Mouse (Mus musculus) ES-CJ7 (cell line): ENCODE measurements around the gene Ptprg.

Source experiments
- DNase-seq: peaks from one replicate; pipeline ENCODE4 v3.0.0; 2011; ENCODE audit warnings: low read depth, low spot score

Ptprg gene

DNA sequence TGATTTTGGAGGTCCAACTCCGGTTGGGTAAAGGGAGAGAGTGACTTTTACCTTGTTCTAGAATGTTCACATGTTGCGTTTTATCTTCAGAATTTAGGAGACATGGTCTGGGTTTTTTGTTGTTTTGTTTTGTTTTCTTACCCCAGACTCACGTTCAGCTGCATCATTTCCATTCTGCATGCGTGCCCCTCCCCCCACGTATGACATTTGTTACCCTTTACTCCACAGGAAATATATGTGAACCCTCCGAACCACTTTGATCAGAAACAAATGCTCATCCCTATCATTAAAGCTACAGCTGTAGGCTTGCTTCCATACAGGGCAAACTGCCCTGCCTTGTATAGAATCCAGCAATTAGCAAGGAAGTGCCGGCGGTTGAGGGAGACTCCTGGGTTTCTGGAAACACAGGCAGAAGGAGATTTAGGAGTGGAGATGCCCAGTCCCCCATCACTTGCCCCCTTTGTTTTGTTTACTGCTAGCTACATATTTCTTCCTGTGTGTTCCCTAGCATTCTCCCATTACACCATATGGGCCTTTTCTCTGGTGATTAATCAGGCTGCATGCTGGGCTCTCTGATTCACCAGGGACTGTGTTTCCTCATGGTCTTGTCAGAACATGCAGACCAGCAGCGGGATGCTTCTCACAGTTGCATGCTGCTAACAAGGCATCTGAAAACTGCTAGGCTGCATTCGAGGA, 130.2 kb downstream of the Ptprg start:
- DNase-seq, result no peak

DNA sequence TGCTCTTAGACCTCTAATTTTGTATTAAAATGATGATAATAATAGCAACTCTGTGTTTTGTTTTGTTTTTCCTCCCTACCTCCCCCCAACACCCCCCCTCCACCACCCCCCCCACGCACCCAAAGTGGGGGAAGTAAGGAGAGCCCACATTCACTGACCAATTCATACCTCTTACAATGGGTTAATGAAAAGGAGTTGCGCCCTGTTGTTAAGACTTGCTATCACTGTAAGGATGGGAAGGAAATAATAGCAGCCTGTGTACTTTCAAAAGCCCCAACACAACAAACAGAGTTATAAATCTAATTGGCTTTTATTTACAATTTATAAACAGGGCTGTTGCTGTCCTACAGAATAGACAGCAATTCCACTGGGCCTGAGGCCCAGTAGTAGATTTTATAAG, 130.8 kb downstream of the Ptprg start:
- no peak for DNase-seq

DNA sequence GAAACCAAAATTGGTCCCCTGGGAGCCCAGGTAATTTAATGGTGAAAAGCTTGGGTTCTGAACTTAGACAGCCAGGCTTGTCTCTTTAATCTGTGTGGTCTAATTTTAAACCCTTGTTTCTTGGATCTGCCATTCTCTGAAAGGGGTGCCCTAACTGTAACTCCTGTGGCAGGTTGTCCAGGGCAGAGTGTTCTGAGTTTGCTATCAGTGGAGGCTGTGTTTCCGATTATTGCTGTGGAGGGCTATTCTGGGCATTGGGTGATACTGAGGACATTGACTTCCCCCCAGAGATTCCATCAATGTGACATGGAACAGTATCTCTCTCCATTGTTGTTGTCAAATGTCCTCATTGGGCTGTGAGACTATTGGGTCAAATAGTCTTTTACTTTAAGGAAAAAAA, 134.2 kb downstream of the Ptprg start:
- DNase-seq, result no peak

DNA sequence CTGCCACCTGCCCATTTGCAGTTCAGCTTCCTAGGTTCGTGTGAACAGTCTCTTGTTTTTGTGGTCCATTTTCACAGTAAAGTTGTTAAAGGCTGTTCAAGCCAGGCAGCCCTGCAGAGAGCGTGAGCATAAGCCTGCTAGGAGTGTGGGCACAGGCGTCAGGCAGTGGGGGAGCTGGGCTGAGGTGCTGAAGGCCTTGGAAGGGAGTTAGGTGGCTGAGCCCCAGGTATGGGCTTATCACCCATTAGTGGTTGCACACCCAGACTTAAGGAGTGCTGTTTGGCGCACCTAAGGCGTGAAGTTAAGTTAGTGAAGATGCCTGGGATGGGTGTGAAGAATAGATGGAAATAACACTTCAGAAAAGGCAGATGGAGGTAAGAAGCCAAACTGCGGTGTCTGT, 134.8 kb downstream of the Ptprg start:
- no peak for DNase-seq

DNA sequence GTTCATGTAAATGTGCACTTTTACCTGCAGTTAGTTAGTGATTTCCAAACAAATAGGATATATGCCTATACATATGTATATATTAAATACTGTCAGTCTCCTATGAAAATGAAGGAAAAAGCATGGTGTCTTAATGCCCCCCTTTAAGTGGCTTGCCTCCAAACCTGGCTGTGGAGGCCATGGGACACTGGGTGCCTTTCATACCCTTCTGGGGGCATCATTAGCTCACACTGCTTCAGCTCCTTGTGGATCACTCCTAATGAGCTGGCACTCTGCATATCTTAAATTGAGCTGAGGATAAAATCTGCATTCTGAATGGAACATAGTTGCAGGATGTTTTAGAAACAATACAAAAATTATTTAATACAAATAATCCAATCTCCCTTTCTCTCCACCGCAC, 136.7 kb downstream of the Ptprg start:
- DNase-seq, result no peak

DNA sequence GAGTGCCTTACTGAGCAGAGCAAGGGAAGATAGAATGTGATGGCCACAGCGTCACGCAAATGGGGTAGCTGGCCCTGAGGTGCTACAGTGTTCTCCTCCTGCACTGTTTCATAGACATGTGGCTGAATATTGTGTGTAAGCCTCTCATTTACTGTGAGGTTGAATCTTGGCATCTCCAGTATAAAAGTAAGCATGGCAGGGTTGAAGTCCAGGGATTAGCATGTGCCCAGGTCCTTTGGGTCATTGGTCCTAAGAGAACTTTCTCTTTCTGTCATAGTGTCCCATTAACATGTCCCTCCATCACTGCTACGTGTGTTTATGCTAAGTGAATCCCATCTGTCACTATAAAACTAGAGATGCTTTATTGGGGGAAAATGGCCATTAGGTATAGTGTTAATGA, 138.2 kb downstream of the Ptprg start:
- no peak for DNase-seq

DNA sequence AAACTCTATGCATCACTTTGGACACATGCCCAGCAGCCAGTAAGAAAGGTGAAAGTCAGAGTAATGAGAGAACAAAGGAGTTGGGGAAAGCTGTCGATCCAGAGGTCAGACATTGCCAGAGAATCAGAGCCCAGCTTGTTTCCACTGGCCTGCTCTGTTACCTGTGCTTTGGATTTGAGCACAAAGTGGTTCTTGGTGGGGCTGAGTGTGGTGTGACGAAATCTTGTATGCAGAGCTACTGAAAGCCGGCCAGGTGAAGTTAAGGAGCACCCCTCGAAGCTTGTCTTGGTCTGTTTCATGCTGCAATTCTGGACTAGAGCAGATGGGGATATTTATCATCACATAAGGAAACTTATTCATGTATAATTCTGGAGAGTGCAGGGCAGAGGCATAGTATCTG, 145.5 kb downstream of the Ptprg start:
- no peak for DNase-seq

DNA sequence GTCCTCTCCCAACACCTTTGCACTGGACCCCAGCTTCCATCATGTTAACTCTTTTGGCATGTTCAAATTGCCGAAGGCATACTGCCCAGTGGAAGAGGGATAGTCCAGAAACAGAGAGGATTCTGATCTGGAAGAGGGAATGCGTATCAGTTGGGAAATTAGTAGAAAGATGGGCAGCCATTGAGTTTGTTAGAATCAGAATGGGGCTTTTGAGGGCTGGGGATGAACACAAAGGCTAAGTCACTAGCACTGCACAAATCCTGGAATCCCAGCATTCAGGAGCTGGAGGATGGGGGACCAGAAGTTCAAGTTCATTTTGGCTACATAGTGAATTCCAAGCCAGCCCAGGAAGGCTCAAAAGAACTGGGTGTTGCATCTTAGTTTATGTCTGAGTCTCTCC, 146.3 kb downstream of the Ptprg start:
- peak; percentile 58 for DNase-seq

DNA sequence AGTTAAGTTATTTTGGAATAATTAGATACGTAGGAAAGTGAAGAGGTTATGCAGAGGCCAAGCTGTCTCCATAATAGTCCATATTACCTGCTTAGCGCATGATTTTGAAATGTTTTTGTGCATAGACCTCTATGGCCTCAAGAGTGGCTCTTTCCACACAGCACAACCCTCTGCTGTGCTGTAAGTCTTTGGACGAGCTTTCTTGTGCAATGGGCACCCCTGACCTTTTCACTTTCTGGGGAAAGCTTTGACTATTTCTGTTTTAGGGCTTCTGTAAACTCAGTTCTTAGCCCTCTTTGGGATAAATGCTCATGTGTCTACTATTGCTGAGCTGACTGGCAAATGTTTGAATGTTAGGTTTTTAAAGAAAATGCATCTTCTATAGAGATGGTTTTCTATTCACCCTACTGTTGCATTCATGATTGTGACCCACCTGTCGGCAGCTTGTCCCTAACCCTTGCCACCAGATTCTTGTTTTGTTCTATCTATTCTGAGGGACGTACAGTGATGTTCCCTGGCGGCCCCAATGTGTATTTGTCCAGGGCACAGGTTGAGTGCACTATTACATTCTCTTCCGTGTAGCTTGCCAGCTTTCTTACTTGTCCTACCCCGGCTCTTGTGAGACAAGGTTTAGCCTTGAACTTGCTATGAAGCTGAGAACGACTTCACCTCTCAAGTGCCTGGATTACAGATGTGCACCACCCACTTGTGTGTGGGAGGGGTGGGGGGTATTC, 148.4 kb downstream of the Ptprg start:
- no peak for DNase-seq

DNA sequence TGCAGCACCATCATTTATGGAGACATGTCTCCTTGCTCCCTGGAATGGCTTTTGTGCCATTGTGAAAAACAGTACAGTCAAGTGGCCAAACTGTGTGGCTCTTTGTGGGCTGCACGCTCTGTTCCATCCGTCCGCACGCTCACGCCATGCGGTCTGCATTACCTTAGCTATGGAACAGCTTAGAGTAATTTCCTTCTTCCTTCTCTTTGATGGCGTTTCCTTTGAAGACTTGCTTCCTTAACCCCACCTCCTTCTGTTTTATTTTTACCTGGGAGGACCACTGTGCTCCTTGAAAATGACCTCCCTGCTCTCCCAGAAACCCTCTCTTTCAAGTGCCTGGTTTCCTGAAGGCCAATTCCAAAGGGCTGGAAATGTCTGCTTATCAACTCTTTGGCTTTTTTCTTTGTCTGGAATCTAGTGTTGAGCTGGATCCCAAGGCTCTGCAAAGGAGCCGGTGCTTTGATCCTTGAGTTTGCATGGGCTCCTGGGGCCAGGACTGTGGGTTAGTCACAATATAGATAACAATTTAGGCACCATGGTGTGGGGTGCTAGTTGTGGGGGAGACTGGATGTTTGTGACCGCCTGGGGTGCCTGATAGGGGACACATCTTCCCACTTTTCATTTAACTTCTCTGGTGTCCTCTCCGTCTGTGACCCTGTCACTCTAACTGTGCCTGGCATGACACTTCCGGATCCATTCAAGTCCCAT, 149.6 kb downstream of the Ptprg start:
- peak; percentile 58 for DNase-seq

DNA sequence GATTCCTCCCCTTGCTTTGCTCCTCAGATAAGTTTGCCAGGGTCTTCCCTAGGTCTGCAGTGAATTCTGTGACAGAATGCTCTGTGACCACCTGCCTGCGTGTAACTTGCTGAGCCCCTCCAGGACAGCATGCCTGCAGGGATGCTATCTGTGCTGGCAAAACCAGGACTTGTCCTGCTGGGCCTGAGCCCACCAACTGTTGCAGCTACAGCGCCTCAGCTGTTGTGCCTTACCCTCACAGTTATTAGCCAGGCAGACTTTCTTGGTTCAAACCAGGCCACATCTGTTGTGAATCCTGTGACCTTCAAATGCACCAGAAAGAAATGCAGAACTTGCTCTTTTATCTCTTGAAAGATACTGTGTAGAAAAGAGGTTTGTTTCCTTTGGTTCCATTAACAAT, 151.5 kb downstream of the Ptprg start:
- peak; percentile 14 for DNase-seq

DNA sequence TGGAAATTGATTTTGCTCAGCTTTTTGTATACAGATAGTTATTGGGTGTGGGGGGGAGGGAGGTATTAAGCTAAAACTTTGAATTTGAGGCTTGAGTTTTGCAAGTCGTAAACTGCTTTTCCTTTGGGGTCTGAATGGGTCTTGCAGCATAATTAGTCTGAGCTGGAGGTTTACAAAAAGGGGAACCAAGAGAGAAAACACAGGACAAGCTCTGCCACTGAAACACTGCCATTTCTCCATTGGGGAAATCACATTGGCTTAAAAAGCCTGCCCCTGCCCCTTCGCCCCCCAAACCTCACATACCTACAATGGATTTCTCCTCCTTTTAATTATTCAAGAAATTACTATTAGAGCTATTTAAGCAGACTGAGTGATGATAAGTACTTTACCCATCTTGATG, 156.0 kb downstream of the Ptprg start:
- DNase-seq, result no peak

DNA sequence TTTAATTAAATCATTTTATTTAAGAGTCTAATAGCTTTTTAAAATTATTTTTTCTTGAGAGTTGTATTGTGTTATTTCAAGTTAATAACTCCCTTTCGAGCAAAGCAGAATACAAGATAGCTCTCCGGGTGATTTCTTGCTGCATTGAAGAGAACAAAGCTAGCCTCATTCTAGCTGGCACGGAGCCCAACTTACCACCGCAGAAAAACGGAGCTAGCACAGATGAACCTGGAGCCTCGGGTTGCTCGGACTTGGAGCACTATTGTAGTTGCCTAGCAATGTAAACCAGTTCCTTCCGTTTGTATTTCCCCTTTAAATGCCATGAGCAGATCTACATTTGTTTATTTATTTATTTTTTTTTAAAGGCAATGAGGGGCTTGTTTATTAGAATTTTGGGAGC, 156.5 kb downstream of the Ptprg start:
- no peak for DNase-seq

DNA sequence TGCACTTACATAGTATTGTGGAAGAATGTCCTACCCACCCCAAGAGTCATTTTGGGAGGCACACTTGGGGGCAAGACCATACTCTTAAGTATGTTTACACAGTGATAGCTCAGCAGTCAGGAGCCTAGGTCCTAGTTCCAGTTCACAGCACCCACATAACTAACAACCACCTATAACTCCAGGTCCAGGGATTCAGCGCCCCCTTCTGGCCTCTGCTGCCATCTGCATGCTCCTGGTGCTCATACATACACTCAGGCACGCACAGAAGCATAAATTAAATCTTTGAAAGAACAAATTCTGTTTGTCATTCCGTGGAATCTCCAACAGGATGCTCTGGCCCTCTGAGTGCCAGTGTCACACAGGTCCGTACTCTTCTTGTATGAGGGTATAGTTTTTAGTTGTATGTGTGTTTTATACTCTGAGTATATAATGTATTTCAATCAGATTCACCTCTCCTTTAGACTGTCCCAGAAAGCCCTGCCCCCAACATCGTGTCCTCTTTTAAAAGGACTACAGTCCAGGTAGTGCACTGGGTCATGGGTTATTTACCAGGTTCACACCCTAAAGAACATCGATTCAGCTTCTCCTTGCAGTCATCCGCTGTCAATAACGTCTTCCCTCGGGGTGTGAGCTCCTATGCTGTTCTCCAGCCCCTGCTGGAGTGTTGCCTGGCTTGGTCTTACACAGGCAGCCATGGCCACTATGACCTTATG, 157.2 kb downstream of the Ptprg start:
- DNase-seq, result peak; percentile 9

DNA sequence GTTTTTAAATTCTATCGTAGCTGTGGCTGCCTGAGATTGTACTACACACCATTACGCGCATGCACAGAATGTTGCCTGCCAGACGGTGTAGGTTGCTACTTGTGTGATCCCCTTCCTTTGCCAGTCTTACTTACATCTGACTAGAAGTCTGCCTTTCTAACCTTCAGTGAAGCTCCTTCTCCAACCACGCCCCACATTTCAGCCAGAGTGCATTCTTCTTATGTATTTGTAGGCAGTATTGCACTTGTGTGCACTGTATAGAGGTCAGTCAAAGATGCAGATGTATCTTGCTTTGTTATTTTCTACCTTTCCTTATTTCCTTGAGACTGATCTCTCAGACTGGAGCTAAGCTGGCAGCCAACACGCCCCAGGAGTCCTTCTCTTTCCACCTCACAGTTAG, 158.8 kb downstream of the Ptprg start:
- DNase-seq, result peak; percentile 52

DNA sequence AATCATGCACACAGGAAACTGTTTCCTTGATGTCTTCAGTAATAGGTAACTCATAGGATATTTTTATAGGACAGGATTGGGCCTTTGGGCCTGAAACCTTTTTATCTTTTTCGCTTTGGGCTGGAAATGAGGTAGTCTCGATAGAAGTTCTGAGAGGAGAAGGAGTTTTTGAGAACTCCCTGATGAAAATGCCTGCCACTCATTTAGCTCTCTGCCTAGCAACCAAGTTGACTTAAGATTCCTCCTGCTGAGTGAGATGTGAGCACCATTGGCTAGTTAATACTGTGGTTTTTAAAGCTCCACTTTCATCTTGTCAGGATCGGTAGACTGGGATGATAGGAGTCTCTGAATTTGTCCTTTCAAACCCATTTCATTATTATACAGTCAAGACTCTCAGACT, 162.9 kb downstream of the Ptprg start:
- DNase-seq, result no peak

DNA sequence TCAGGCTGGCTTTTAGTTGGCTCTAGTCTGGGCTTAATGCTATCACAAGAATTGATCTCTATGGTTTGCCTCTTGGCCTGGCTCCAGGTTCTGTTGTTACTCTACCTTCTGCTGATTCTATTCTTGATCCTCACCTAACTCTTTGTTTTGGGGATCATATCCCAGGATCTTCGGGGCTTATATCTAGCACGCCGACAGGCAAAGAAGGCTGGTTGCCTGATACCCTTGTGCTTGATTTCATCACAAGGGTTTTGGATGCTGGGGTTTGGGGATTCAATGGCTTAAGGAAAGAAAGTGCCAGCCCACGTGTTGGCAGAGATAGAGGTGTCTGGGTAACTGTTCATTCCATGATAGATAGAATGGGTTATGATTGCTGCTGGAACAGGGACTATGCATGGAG, 164.9 kb downstream of the Ptprg start:
- no peak for DNase-seq

DNA sequence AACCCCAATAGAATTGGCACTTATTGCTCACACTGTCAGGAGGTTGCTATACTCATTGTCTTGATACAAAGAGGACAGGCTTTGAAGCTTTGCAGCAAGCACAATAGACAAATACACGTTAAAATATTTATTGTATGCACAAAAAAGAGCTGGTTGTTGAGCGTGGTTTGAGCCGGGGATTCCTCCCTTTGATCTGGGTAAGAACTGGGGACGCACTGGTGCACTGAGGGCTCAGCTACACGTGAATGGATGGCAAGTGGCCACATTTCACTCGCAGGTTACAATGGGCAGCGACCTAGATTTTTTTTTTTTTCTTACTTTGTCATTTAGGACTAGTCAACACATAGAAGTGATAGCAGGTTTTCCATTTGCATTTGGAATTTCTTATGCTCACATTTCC, 165.9 kb downstream of the Ptprg start:
- DNase-seq, result no peak

DNA sequence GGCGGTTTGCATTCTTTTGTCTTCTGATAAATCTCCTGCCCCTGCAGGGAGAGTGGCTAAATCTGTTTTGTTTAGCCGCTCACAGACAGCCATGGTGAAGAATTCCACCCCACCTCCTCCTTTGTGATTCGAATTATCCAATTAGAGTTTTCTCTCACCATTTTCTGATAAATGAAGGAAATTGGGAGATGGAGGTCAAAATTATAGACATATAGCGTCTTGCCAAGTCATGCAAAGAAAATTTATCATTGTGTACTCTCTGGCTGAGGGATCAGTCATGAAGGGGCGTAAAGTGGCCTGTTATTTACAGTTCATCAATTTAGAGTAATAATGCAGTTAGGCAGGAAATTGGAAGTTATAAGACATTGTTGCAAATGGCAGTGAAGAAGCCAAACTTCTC, 168.8 kb downstream of the Ptprg start:
- DNase-seq, result no peak

DNA sequence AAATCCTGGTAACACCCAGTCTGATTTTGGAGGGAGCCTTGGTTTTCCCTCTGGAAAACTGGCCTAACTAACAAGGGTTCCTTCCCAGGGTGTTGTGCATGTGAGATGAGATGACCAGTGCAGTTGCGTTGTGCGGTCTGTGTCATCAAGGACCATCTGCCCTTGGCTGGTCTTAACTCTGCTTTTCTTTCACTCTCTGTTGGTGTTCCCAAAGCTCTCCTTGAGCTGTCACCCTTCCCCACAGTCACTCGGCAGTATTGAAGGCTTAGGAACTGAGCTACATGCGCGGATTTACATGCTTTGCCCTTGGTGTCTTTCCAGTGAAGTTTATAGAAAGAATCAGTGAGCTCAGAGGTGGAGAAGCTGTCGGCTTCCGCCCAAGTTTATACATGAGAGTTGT, 170.5 kb downstream of the Ptprg start:
- no peak for DNase-seq

DNA sequence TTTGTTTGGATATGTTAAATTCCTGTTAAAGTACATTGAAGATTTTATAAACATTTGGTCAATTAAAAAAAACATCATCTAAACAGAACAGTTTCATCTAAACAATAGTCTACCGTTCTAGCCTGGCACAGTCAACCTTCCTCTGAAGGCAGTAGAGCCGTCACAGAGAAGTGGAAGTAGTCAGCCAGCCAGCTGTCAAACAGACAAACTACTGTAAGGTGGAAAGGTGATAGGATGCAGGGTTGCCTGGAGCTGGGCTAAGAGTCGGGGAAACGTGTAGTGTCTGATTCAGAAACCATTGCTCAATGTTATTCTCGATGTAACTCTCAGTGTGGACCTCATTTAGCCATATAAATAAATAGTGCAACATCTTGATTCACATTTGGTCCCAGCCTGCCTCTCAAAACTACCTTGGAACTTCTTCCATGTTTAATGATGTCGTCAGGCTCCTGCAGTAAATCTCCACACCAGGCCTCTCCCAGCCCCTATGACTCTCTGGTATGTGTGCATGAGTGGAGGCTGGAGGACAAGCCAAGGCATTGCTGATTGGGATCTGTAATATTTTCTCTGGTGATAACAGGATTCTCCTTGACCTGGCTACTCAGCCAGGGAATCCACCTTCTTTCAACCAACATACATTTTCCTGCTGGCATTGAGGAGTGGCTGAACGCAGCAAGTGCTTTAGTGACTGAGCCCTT, 178.0 kb downstream of the Ptprg start:
- DNase-seq, result no peak

DNA sequence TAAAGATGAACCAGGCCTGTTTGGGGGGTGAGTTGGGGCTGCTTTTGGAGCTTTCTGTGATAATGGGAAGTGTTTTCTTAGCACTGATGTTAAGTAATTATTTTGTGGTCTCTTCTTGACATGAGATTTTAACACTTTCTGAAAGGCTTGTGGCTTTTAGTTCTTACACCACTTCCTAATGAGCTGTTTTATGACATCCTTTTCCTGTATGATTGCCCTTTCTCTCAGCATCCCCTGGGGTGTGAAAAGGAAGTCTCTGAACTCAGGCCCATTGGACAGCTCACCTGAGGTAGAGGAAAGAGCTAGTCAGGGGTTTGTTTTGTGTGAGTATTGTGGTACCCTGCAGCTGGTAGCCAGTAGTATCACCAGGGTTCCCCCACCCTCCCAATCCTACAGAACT, 179.0 kb downstream of the Ptprg start:
- DNase-seq, result no peak
